Mouse (Mus musculus): ENCODE data around the gene Sowahd.

DNA sequence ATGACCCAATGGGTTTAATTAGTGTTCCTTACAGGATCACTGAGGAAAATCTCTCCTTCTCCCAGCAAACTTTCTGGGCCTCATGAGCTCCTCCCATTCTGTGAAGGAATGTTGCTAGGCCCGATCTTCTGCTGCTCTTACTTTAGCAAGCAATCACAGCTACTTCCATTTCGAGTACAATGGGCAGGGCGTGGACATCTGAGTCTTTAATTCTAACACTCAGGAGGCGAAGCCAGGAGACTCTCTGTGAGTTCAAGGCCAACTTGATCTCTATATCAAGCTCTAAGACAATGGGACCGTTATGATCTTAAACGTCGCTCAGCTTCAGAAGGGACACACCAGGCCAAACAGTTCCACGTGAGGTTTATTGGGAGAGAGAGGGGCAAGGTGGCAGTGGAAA is 28.0 kb downstream of the Sowahd start:
- no peak for TF ChIP-seq CTCF (IDR thresholded peaks at IDR 0.05; ENCODE audit: control insufficient read depth, insufficient read depth, low read length)
- no peak for TF ChIP-seq POLR2A (IDR thresholded peaks at IDR 0.05; ENCODE audit: borderline replicate concordance, control insufficient read depth, low read depth, low read length)

All from bone marrow, adult 2 months (tissue).